Mouse (Mus musculus): ENCODE data around the gene Cct6b. TPM values are rescaled to one million over a fixed set of nuclear protein-coding genes. Genes with fewer than 3 reads are reported as not detected.

Cct6b gene
- not detected for total RNA-seq (2023)

GRCm38 (mm10) chr11:82763742-82764437 lies at the start of gene Cct6b, which contains the start of gene Zfp830:
TSS of gene Cct6b (minus strand) at chr11:82764321.
TSS of gene Zfp830 (plus strand) at chr11:82764345.

GRCm38 (mm10) chr11:82780983-82781903 lies 17.1 kb upstream of the Cct6b start, which contains the start of gene Lig3:
TSS of gene Lig3 (plus strand) at chr11:82781108.

Other genes starting within 250 kb of the Cct6b start
- 10 to 100 TPM; 24.6 to 25.1 TPM for gene Zfp830, start within 50 bp of the Cct6b start, total RNA-seq (2023)
- gene Lig3, start 16.8 kb upstream of the Cct6b start, total RNA-seq (2023) = 10 to 100 TPM; 21.9 to 23.8 TPM
- 10 to 100 TPM; 23.6 to 28.6 TPM for gene Rffl, start 106.9 kb upstream of the Cct6b start, total RNA-seq (2023)
- 10 to 100 TPM; 10.4 to 12.5 TPM for gene Rad51d, start 126.3 kb upstream of the Cct6b start, total RNA-seq (2023)
- gene Fndc8, start 127.8 kb upstream of the Cct6b start, total RNA-seq (2023) = not detected
- gene Nle1, start 144.1 kb upstream of the Cct6b start, total RNA-seq (2023) = 10 to 100 TPM; 18.0 to 21.9 TPM
- gene Unc45b, start 146.2 kb upstream of the Cct6b start, total RNA-seq (2023) = not detected
- 100 to 1,000 TPM; 129 to 144 TPM for gene Slfn5, start 187.0 kb upstream of the Cct6b start, total RNA-seq (2023)
- 10 to 100 TPM; 19.5 to 25.4 TPM for gene Slfn9, start 227.5 kb upstream of the Cct6b start, total RNA-seq (2023)

Data from monocyte, adult 59 days (primary cell).